Mouse (Mus musculus): ENCODE measurements at regions not wholly inside any gene's neighbourhood (a gene's known extent, or its start where the extent isn't known, plus 50 kb on each side); places are given as distances from the start of the nearest gene placed in this dataset.
"Not testable (repeated sequence)": the region's sequence is repeated elsewhere in the genome, so short reads cannot be mapped to it uniquely, and the experiment has no call there.

- TF ChIP-seq CTCF, EP300 (IDR thresholded peaks at IDR 0.05; ENCODE audit: low read depth): not testable (repeated sequence)
These were observed 1263.6 kb upstream of the Tacstd2 start for GRCm38 (mm10) chr6:68799205-68799604.

Measured in liver, postnatal 0 days (tissue).